Mouse (Mus musculus) embryonic fibroblast, embryonic 13.5 days (primary cell): Measurements from ENCODE around the gene Thoc6.

Experiments
- CTCF ChIP-seq: IDR thresholded peaks from 2 replicates; pipeline ENCODE4 v1.5.1; 2011; ENCODE audit warnings: mild to moderate bottlenecking, control low read depth, low read length, moderate library complexity, borderline replicate concordance; ENCODE audit not compliant: insufficient read depth
- POLR2A ChIP-seq: IDR thresholded peaks from 2 replicates; pipeline ENCODE4 v1.6.1; 2011; ENCODE audit warnings: low read depth, mild to moderate bottlenecking, control low read depth, low read length, moderate library complexity

DNA sequence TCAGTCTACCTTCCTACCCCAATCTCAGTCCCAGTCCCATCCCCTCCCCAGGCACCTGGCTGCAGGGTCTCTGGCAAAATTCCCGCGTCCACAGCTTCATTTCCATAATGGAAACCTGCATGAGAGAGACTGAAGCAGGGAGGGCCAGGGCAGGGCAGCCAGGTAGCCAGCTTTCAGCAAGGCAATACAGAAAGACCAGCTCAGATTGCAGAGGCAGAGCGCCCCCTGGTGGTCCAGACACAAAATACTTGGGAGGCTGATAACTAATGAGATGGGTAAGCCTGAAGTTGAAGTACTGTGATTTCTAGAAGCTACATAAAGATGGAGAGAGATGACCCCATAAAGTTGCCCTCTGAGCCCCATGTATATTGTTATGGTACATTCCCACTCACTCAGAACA, 32.5 kb upstream of the Thoc6 start:
- peak; percentile 71 for TF ChIP-seq CTCF
- TF ChIP-seq POLR2A: no peak
